Mouse (Mus musculus): ENCODE results near the gene Pwp2. TPM values are rescaled to one million over a fixed set of nuclear protein-coding genes. Genes with fewer than 3 reads are reported as not detected.
"Not testable (repeated sequence)": the region's sequence is repeated elsewhere in the genome, so short reads cannot be mapped to it uniquely, and the experiment has no call there.

The Pwp2 gene
- total RNA-seq, 2 experiments from 2014 or later, result 11.2 to 11.6 TPM

GRCm38 (mm10) chr10:78140843-78141242, 44.1 kb downstream of the Pwp2 start:
- no peak for DNase-seq

GRCm38 (mm10) chr10:78140251-78140600, 44.7 kb downstream of the Pwp2 start:
- no peak for DNase-seq

- no peak for DNase-seq
Observed at GRCm38 (mm10) chr10:78139572-78140250, 45.2 kb downstream of the Pwp2 start.

GRCm38 (mm10) chr10:78138812-78139523, 46.0 kb downstream of the Pwp2 start:
- peak; percentile 81 to 84 for DNase-seq

GRCm38 (mm10) chr10:78137191-78137590, 47.8 kb downstream of the Pwp2 start:
- DNase-seq, result no peak

- peak in 1 of 2 experiments; percentile 37 for DNase-seq
Observed at GRCm38 (mm10) chr10:78135947-78136346, 49.0 kb downstream of the Pwp2 start.

- peak; percentile 57 to 74 for DNase-seq
Observed at GRCm38 (mm10) chr10:78134975-78135798, 49.8 kb downstream of the Pwp2 start.

- DNase-seq, result peak in 1 of 2 experiments; percentile 34
Observed at GRCm38 (mm10) chr10:78134400-78134799, 50.5 kb downstream of the Pwp2 start.

- DNase-seq, result peak; percentile 43 to 57
Observed at GRCm38 (mm10) chr10:78129998-78130397, 55.0 kb downstream of the Pwp2 start.

- DNase-seq, result peak; percentile 70 to 71
Observed at GRCm38 (mm10) chr10:78129423-78129822, 55.5 kb downstream of the Pwp2 start.

GRCm38 (mm10) chr10:78128647-78129046, 56.3 kb downstream of the Pwp2 start:
- DNase-seq, result no peak

GRCm38 (mm10) chr10:78127931-78128330, 57.0 kb downstream of the Pwp2 start:
- no peak for DNase-seq

GRCm38 (mm10) chr10:78127046-78127870, 57.7 kb downstream of the Pwp2 start:
- DNase-seq, result peak in 1 of 2 experiments; percentile 66

GRCm38 (mm10) chr10:78126311-78126710, 58.6 kb downstream of the Pwp2 start:
- no peak for DNase-seq

- DNase-seq, result not testable (repeated sequence)
Observed at GRCm38 (mm10) chr10:78125061-78125460, 59.9 kb downstream of the Pwp2 start.

GRCm38 (mm10) chr10:78124137-78124536, 60.8 kb downstream of the Pwp2 start:
- peak in 1 of 2 experiments; percentile 74 for DNase-seq

Other genes with a start within 250 kb of the Pwp2 start
- 1 to 10 TPM in 1 of 2 experiments, under 1 TPM in 1; 0.99 to 1.5 TPM for gene Trpm2, start 214.6 kb downstream of the Pwp2 start, total RNA-seq (2021)
- gene 1810043G02Rik, start 206.6 kb downstream of the Pwp2 start, total RNA-seq (2021), result 1 to 10 TPM; 8.8 to 9.8 TPM
- 100 to 1,000 TPM; 114 to 120 TPM for gene Pfkl, start 175.1 kb downstream of the Pwp2 start, total RNA-seq (2021)
- gene Dnmt3l, start 143.2 kb downstream of the Pwp2 start, total RNA-seq (2021), result not detected
- gene Aire, start 141.5 kb downstream of the Pwp2 start, total RNA-seq (2021), result not detected
- gene Icosl, start 115.8 kb downstream of the Pwp2 start, total RNA-seq (2021), result 1 to 10 TPM; 5.7 to 8.4 TPM
- 100 to 1,000 TPM; 684 to 739 TPM for gene D10Jhu81e, start 15.4 kb downstream of the Pwp2 start, total RNA-seq (2021)
- 10 to 100 TPM; 51.1 to 54.8 TPM for gene Trappc10, start 59.5 kb upstream of the Pwp2 start, total RNA-seq (2021)
- 100 to 1,000 TPM; 214 to 237 TPM for gene Agpat3, start 167.3 kb upstream of the Pwp2 start, total RNA-seq (2021)
- 10 to 100 TPM; 90.5 to 94.6 TPM for gene Rrp1, start 227.9 kb upstream of the Pwp2 start, total RNA-seq (2021)
- 10 to 100 TPM; 25.5 to 33.5 TPM for gene Cstb, start 240.5 kb upstream of the Pwp2 start, total RNA-seq (2021)